Mouse (Mus musculus) effector memory CD4-positive, alpha-beta T cell, adult 7 months (primary cell): ENCODE data around the gene Gm8279. TPM values are rescaled to one million over a fixed set of nuclear protein-coding genes. Genes with fewer than 3 reads are reported as not detected.

Experiments
- polyA plus RNA-seq: library from polyadenylated mRNA; unstranded; fragments of 100-300 nt; shearing (Covaris generic); gene quantifications from one replicate; pipeline ENCODE4 v1.2.1, GENCODE M21; 2017

Gene Gm8279
- polyA plus RNA-seq = not detected

DNA sequence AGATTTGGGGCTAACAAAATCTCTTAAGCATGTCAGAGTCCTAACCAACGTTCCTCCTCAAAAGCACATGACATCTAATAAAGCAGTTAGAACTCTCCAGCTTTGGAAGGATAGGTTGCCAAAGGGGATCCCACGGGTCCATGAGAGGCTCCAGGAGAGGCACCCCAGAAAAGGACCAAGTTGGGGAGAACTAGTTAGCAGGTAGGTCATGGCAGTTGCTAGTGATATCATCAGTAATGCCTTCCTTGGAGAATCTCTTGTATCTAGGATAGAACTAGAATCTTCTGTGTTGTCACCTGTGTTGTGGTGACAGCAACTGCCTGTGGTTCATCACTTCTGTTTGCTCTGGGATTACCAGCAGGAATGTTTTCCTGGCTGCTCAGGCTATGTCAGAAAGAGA, at the start of gene Gm8279:
TSS of gene Gm8279 (plus strand) at position 301 of the 400 bp plus-strand sequence.

GRCm38 (mm10) chr14:5164235-5164634, 32.9 kb downstream of the Gm8279 start, which contains the start of gene Gm3317:
Gm3317 (plus strand) TSS chr14:5164535.

GRCm38 (mm10) chr14:5185493-5185892, 54.2 kb downstream of the Gm8279 start, which contains the start of gene Gm8271:
Gm8271 (plus strand) TSS chr14:5185793.

Other genes with a start within 250 kb of the Gm8279 start
- gene Gm3278, start 239.1 kb upstream of the Gm8279 start, polyA plus RNA-seq = not detected
- not detected for gene Gm8297, start 147.6 kb upstream of the Gm8279 start, polyA plus RNA-seq
- not detected for gene Gm3298, start 115.6 kb upstream of the Gm8279 start, polyA plus RNA-seq
- gene 4930555G01Rik, start 80.9 kb upstream of the Gm8279 start, polyA plus RNA-seq = 0.35 TPM
- not detected for gene Gm8281, start 60.5 kb upstream of the Gm8279 start, polyA plus RNA-seq
- gene Gm3317, start 33.0 kb downstream of the Gm8279 start, polyA plus RNA-seq = not detected
- gene Gm8271, start 54.3 kb downstream of the Gm8279 start, polyA plus RNA-seq = not detected
- gene Gm3526, start 129.1 kb downstream of the Gm8279 start, polyA plus RNA-seq = not detected
- gene Gm3542, start 203.4 kb downstream of the Gm8279 start, polyA plus RNA-seq = not detected